Mouse (Mus musculus): ENCODE results near the gene 6430550D23Rik.

DNA sequence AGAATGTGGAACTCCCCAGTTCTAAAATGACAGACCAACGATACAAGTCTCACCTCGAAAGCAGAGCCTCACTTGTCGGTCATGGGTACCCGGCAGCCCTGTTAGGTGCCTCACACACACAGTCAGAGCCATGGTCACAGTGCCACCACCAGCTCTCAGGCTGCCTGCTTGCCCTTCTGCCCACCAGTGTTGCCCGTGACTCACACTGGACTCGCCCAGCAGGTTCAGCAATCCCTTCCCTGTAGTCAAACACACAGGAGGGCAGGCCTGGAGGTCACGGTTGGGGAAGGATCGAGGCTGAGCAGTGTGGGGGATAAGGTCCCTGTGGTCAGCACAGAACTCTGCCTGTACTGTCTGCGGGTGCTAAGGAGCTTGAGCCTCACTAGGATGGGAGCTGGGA is 45.0 kb upstream of the 6430550D23Rik start, which contains the start of gene Fer1l4:
- TF ChIP-seq CTCF (IDR thresholded peaks at IDR 0.05; ENCODE audit: extremely low read depth, insufficient read depth, low read length): no peak
- no peak for TF ChIP-seq POLR2A (IDR thresholded peaks at IDR 0.05; ENCODE audit: extremely low read depth, insufficient read depth, low read length)

Measured in cortical plate, adult 2 months (tissue).